Mouse (Mus musculus) embryonic facial prominence, embryonic 11.5 days (tissue): ENCODE measurements around the gene Dld. TPM values are rescaled to one million over a fixed set of nuclear protein-coding genes. Genes with fewer than 3 reads are reported as not detected.

ENCODE experiments used
- ATAC-seq: fragments of 200-750 bp; cut with Nextera tagmentation; replicated peaks from 2 replicates; pipeline ENCODE4 v1.8.0; 2017; ENCODE audit warnings: low read depth; ENCODE audit not compliant: insufficient number of reproducible peaks, low FRiP score, low TSS enrichment
- DNase-seq: peaks from one replicate; pipeline ENCODE4 v3.0.0-alpha.2; 2015; ENCODE audit warnings: low spot score
- H3K27ac ChIP-seq: fragments of 300-500 bp; sonication (generic); replicated peaks from 2 replicates; pipeline ENCODE4 v1.5.1; 2014; ENCODE audit warnings: mild to moderate bottlenecking, low read depth, low read length, control low read depth
- H3K27me3 ChIP-seq: fragments of 300-500 bp; sonication (generic); 2 replicates; pipeline ENCODE4 v1.6.1; 2014; ENCODE audit warnings: mild to moderate bottlenecking, low read length, moderate library complexity, mixed read lengths; ENCODE audit not compliant: control insufficient read depth, insufficient read depth
- H3K36me3 ChIP-seq: fragments of 300-500 bp; sonication (generic); replicated peaks from 2 replicates; pipeline ENCODE4 v1.6.1; 2014; ENCODE audit warnings: low read depth, mild to moderate bottlenecking, low read length, moderate library complexity, mixed read lengths; ENCODE audit not compliant: control insufficient read depth, insufficient read depth
- H3K4me1 ChIP-seq: fragments of 300-500 bp; sonication (generic); 2 replicates; pipeline ENCODE4 v1.6.1; 2014; ENCODE audit warnings: low read length, mixed read lengths; ENCODE audit not compliant: control insufficient read depth, insufficient read depth
- H3K4me2 ChIP-seq: fragments of 300-500 bp; sonication (generic); 2 replicates; pipeline ENCODE4 v1.6.1; 2014; ENCODE audit warnings: low read depth, mild to moderate bottlenecking, control low read depth, low read length, moderate library complexity
- H3K4me3 ChIP-seq: fragments of 300-500 bp; sonication (generic); 2 replicates; pipeline ENCODE4 v1.5.1; 2014; ENCODE audit warnings: low read depth, low read length, control low read depth
- H3K9ac ChIP-seq: fragments of 300-500 bp; sonication (generic); replicated peaks from 2 replicates; pipeline ENCODE4 v1.6.1; 2014; ENCODE audit warnings: mild to moderate bottlenecking, control low read depth, low read length
- H3K9me3 ChIP-seq: fragments of 300-500 bp; sonication (generic); replicated peaks from 2 replicates; pipeline ENCODE4 v1.6.1; 2016; ENCODE audit warnings: mild to moderate bottlenecking, low read length, inconsistent platforms, mixed read lengths; ENCODE audit not compliant: control insufficient read depth
- WGBS: fragments of 180-500 bp; shearing (Covaris S2); extraction: QIAGEN DNeasy Blood & Tissue Kit; methylation state at CpG from one replicate; pipeline ENCODE4 v1.1.7; 2014; 5-methylcytosine and 5-hydroxymethylcytosine counted together
- polyA plus RNA-seq: library from polyadenylated mRNA; unstranded; fragments of >200 nt; fragmentation: Nextera tagmentation; extraction: Ambion mirVana; gene quantifications from 2 replicates; pipeline ENCODE4 v1.2.1, GENCODE M21; 2014

The Dld gene
- polyA plus RNA-seq, 1 experiment from 2014 or later, result 216 TPM

GRCm38 (mm10) chr12:31283617-31284136 lies 67.6 kb downstream of the Dld start:
- no peak for ATAC-seq
- Histone ChIP-seq H3K4me3 (no peak overlapping the region), H3K27ac (no peak overlapping the region), H3K36me3 (peaks cover 10% of the 10 kb centered on the region; the same call in 1 of the 2 replicates), H3K9ac (no peak overlapping the region), H3K4me1 (no peaks in the 10 kb centered on the region), H3K4me2 (no peak overlapping the region), H3K27me3 (no peaks in the 10 kb centered on the region), H3K9me3 (no peaks in the 10 kb centered on the region)
- no peak for DNase-seq
- WGBS, result 70% methylated on average over 4 of the region's 4 CpGs

DNA sequence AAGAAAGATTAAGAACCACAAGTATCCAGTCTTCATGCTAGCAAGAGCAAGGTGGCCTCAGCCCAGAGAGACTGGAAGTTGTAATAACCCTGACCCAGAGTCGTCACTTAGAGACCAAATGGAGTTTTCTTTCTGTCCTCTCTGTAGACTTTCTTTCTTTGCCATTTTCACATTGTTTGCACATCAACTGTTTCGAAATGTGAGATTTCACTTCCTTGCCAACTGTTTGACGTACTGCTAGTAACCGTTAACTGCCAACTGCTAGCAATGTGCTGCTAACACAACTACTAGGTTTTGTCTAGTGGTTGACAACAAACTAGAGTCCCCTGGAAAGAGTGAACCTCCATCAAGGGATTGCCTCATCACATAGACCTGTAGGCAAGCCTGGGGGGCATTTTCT lies 68.1 kb downstream of the Dld start:
- 89% methylated on average over 4 of the region's 4 CpGs for WGBS
- H3K27ac ChIP-seq, result no peak overlapping the region
- no peaks in the 10 kb centered on the region for H3K4me1 ChIP-seq
- H3K9me3 ChIP-seq, result no peaks in the 10 kb centered on the region
- H3K4me3 ChIP-seq, result no peak overlapping the region
- ATAC-seq, result no peak
- no peak overlapping the region for H3K9ac ChIP-seq
- H3K36me3 ChIP-seq, result peaks cover 9% of the 10 kb centered on the region; the same call in 1 of the 2 replicates
- no peaks in the 10 kb centered on the region for H3K27me3 ChIP-seq
- no peak overlapping the region for H3K4me2 ChIP-seq
- no peak for DNase-seq

- DNase-seq, result no peak
- WGBS, result 89% methylated on average over 5 of the region's 5 CpGs
- no peak overlapping the region for H3K4me3 ChIP-seq
- H3K27ac ChIP-seq, result no peak overlapping the region
- no peak overlapping the region for H3K9ac ChIP-seq
- no peaks in the 10 kb centered on the region for H3K4me1 ChIP-seq
- H3K9me3 ChIP-seq, result no peaks in the 10 kb centered on the region
- H3K4me2 ChIP-seq, result no peak overlapping the region
- ATAC-seq, result no peak
- H3K36me3 ChIP-seq, result peaks cover 2% of the 10 kb centered on the region; the same call in 1 of the 2 replicates
- no peaks in the 10 kb centered on the region for H3K27me3 ChIP-seq
Observed at GRCm38 (mm10) chr12:31282241-31282640, 69.0 kb downstream of the Dld start.

Other genes starting within 250 kb of the Dld start
- gene Gm6993, start 110.7 kb downstream of the Dld start, polyA plus RNA-seq, result not detected in 2 replicates
- 42.0 and 42.6 TPM in 2 replicates for gene Lamb1, start 86.2 kb downstream of the Dld start, polyA plus RNA-seq
- gene Slc26a3, start 39.4 kb upstream of the Dld start, polyA plus RNA-seq, result not detected in 2 replicates
- 22.7 and 24.6 TPM in 2 replicates for gene Cbll1, start 148.2 kb upstream of the Dld start, polyA plus RNA-seq
- gene Slc26a4, start 208.5 kb upstream of the Dld start, polyA plus RNA-seq, result not detected in 2 replicates